Mouse (Mus musculus) limb, embryonic 10.5 days (tissue): ENCODE results near the gene Ppard. TPM values are rescaled to one million over a fixed set of nuclear protein-coding genes. Genes with fewer than 3 reads are reported as not detected.
"Not testable (repeated sequence)": the region's sequence is repeated elsewhere in the genome, so short reads cannot be mapped to it uniquely, and the experiment has no call there.

Experiments used
- DNase-seq: peaks from one replicate; pipeline ENCODE4 v3.0.0-alpha.2; 2017; ENCODE audit warnings: low spot score
- H3K27ac ChIP-seq: fragments of 300-500 bp; sonication (generic); 2 replicates; pipeline ENCODE4 v1.5.1; 2016; ENCODE audit warnings: mild to moderate bottlenecking
- H3K27me3 ChIP-seq: fragments of 300-500 bp; sonication (generic); 2 replicates; pipeline ENCODE4 v1.6.1; 2016; ENCODE audit warnings: low read depth, mild to moderate bottlenecking; ENCODE audit not compliant: poor library complexity, severe bottlenecking
- H3K36me3 ChIP-seq: fragments of 300-500 bp; sonication (generic); 2 replicates; pipeline ENCODE4 v1.6.1; 2016; ENCODE audit warnings: mild to moderate bottlenecking, moderate library complexity
- H3K4me1 ChIP-seq: fragments of 300-500 bp; sonication (generic); 2 replicates; pipeline ENCODE4 v1.6.1; 2016
- H3K4me3 ChIP-seq: fragments of 300-500 bp; sonication (generic); 2 replicates; pipeline ENCODE4 v1.5.1; 2016; ENCODE audit warnings: mild to moderate bottlenecking, moderate library complexity
- H3K9me3 ChIP-seq: fragments of 300-500 bp; sonication (generic); replicated peaks from 2 replicates; pipeline ENCODE4 v1.6.1; 2016; ENCODE audit warnings: mild to moderate bottlenecking
- WGBS: fragments of 180-500 bp; shearing (Covaris S2); methylation state at CpG from one replicate; pipeline ENCODE4 v1.1.7; 2016; 5-methylcytosine and 5-hydroxymethylcytosine counted together
- polyA plus RNA-seq: library from polyadenylated mRNA; unstranded; fragments of >200 nt; fragmentation: Nextera tagmentation; extraction: Ambion mirVana; gene quantifications from 2 replicates; pipeline ENCODE4 v1.2.1, GENCODE M21; 2016

The Ppard gene
- polyA plus RNA-seq, 1 experiment from 2014 or later, result 1.9 TPM

GRCm38 (mm10) chr17:28208314-28208612 lies 24.2 kb upstream of the Ppard start:
- H3K36me3 ChIP-seq, result peaks cover 13% of the 10 kb centered on the region
- DNase-seq, result no peak
- H3K9me3 ChIP-seq, result no peaks in the 10 kb centered on the region
- WGBS, result 83% methylated on average over 8 of the region's 8 CpGs
- peak overlapping the region; percentile 89 for H3K27ac ChIP-seq
- H3K4me3 ChIP-seq, result peak overlapping the region; percentile 54
- no peaks in the 10 kb centered on the region for H3K27me3 ChIP-seq
- H3K4me1 ChIP-seq, result peaks cover 59% of the 10 kb centered on the region

GRCm38 (mm10) chr17:28209457-28210110 lies 22.9 kb upstream of the Ppard start:
- peak overlapping the region; percentile 15; the same call in 1 of the 2 replicates for H3K27ac ChIP-seq
- WGBS, result 64% methylated on average over 4 of the region's 4 CpGs
- H3K27me3 ChIP-seq, result no peaks in the 10 kb centered on the region
- H3K9me3 ChIP-seq, result no peaks in the 10 kb centered on the region
- DNase-seq, result no peak
- H3K4me1 ChIP-seq, result peaks cover 55% of the 10 kb centered on the region
- no peak overlapping the region for H3K4me3 ChIP-seq
- peaks cover 9% of the 10 kb centered on the region for H3K36me3 ChIP-seq

GRCm38 (mm10) chr17:28211921-28212341 lies 20.6 kb upstream of the Ppard start:
- Histone ChIP-seq H3K4me3 (no peak overlapping the region), H3K27me3 (no peaks in the 10 kb centered on the region), H3K9me3 (no peaks in the 10 kb centered on the region), H3K36me3 (no peaks in the 10 kb centered on the region), H3K4me1 (peaks cover 43% of the 10 kb centered on the region), H3K27ac (peak overlapping the region; percentile 39)
- 75% methylated on average over 6 of the region's 6 CpGs for WGBS
- no peak for DNase-seq

GRCm38 (mm10) chr17:28212391-28212790 lies 20.1 kb upstream of the Ppard start:
- H3K27me3 ChIP-seq, result no peaks in the 10 kb centered on the region
- H3K4me1 ChIP-seq, result peaks cover 43% of the 10 kb centered on the region
- no peaks in the 10 kb centered on the region for H3K36me3 ChIP-seq
- WGBS, result 70% methylated on average over 9 of the region's 9 CpGs
- peak overlapping the region; percentile 39 for H3K27ac ChIP-seq
- H3K9me3 ChIP-seq, result no peaks in the 10 kb centered on the region
- H3K4me3 ChIP-seq, result no peak overlapping the region
- DNase-seq, result no peak

- WGBS, result 29% methylated on average over 4 of the region's 4 CpGs
- DNase-seq, result no peak
Measured at GRCm38 (mm10) chr17:28213236-28213635, 19.3 kb upstream of the Ppard start.

GRCm38 (mm10) chr17:28216791-28217190 lies 15.7 kb upstream of the Ppard start:
- no peak overlapping the region for H3K4me3 ChIP-seq
- H3K4me1 ChIP-seq, result peaks cover 31% of the 10 kb centered on the region
- 87% methylated on average over 9 of the region's 9 CpGs for WGBS
- H3K9me3 ChIP-seq, result no peaks in the 10 kb centered on the region
- H3K27ac ChIP-seq, result peak overlapping the region; percentile 88; the same call in 1 of the 2 replicates
- no peak for DNase-seq
- no peaks in the 10 kb centered on the region for H3K27me3 ChIP-seq
- H3K36me3 ChIP-seq, result no peaks in the 10 kb centered on the region

More at GRCm38 (mm10) chr17:28213236-28213635, 19.3 kb upstream of the Ppard start:
- no peak overlapping the region for H3K27ac ChIP-seq
- no peaks in the 10 kb centered on the region for H3K9me3 ChIP-seq
- H3K27me3 ChIP-seq, result no peaks in the 10 kb centered on the region
- H3K4me1 ChIP-seq, result peaks cover 43% of the 10 kb centered on the region
- no peaks in the 10 kb centered on the region for H3K36me3 ChIP-seq
- no peak overlapping the region for H3K4me3 ChIP-seq

- no peaks in the 10 kb centered on the region for H3K27me3 ChIP-seq
- peak overlapping the region; percentile 88 for H3K27ac ChIP-seq
- peaks cover 23% of the 10 kb centered on the region for H3K4me1 ChIP-seq
- no peaks in the 10 kb centered on the region for H3K9me3 ChIP-seq
- peak; percentile 56 for DNase-seq
- no peaks in the 10 kb centered on the region for H3K36me3 ChIP-seq
- H3K4me3 ChIP-seq, result peak overlapping the region; percentile 30; the same call in 1 of the 2 replicates
- WGBS, result 27% methylated on average over 23 of the region's 23 CpGs
Measured at GRCm38 (mm10) chr17:28217721-28218649, 14.5 kb upstream of the Ppard start.

GRCm38 (mm10) chr17:28222463-28222862 lies 10.0 kb upstream of the Ppard start:
- not testable (repeated sequence) for H3K4me3 ChIP-seq, H3K36me3 ChIP-seq, H3K27ac ChIP-seq, H3K9me3 ChIP-seq, DNase-seq, H3K27me3 ChIP-seq
- H3K4me1 ChIP-seq, result peaks cover 44% of the 10 kb centered on the region
- 93% methylated on average over 10 of the region's 10 CpGs for WGBS

GRCm38 (mm10) chr17:28223561-28224391 lies 8.7 kb upstream of the Ppard start:
- Histone ChIP-seq H3K9me3 (no peaks in the 10 kb centered on the region), H3K36me3 (peaks cover 12% of the 10 kb centered on the region), H3K4me1 (peaks cover 31% of the 10 kb centered on the region), H3K4me3 (peak overlapping the region; percentile 64), H3K27ac (peak overlapping the region; percentile 92), H3K27me3 (no peaks in the 10 kb centered on the region)
- 1% methylated on average over 46 of the region's 46 CpGs for WGBS
- peak; percentile 92 for DNase-seq

- H3K36me3 ChIP-seq, result peaks cover 12% of the 10 kb centered on the region
- WGBS, result 86% methylated on average over 10 of the region's 10 CpGs
- no peaks in the 10 kb centered on the region for H3K27me3 ChIP-seq
- DNase-seq, result no peak
- H3K4me1 ChIP-seq, result peaks cover 31% of the 10 kb centered on the region
- H3K27ac ChIP-seq, result 0 out of 2 replicates have a peak overlapping the region, but pooled peaks have one; percentile 92
- no peaks in the 10 kb centered on the region for H3K9me3 ChIP-seq
- H3K4me3 ChIP-seq, result peak overlapping the region; percentile 64; the same call in 1 of the 2 replicates
Measured at GRCm38 (mm10) chr17:28224615-28225014, 7.9 kb upstream of the Ppard start.

- Histone ChIP-seq H3K4me3 (peak overlapping the region; percentile 50), H3K4me1 (peaks cover 31% of the 10 kb centered on the region), H3K27ac (peak overlapping the region; percentile 78), H3K27me3 (no peaks in the 10 kb centered on the region), H3K36me3 (peaks cover 12% of the 10 kb centered on the region), H3K9me3 (no peaks in the 10 kb centered on the region)
- peak; percentile 90 for DNase-seq
- WGBS, result under 1% methylated on average over 21 of the region's 21 CpGs
Measured at GRCm38 (mm10) chr17:28226014-28226413, 6.5 kb upstream of the Ppard start.

- 84% methylated on average over 6 of the region's 6 CpGs for WGBS
- no peak for DNase-seq
- H3K4me1 ChIP-seq, result peaks cover 33% of the 10 kb centered on the region
- no peaks in the 10 kb centered on the region for H3K27me3 ChIP-seq
- peaks cover 13% of the 10 kb centered on the region for H3K36me3 ChIP-seq
- H3K27ac ChIP-seq, result no peak overlapping the region
- no peak overlapping the region for H3K4me3 ChIP-seq
- H3K9me3 ChIP-seq, result no peaks in the 10 kb centered on the region
Measured at GRCm38 (mm10) chr17:28230486-28230885, 2.0 kb upstream of the Ppard start.
